Mouse (Mus musculus) ES-E14 (cell line): ENCODE measurements at regions not wholly inside any gene's neighbourhood (a gene's known extent, or its start where the extent isn't known, plus 50 kb on each side); places are given as distances from the start of the nearest gene placed in this dataset.

Source experiments
- DNase-seq: peaks from one replicate; pipeline ENCODE4 v3.0.0-alpha.2; 2013; ENCODE audit warnings: low read depth, low spot score
- H3K27ac ChIP-seq: 2 replicates; pipeline ENCODE4 v1.5.1; 2012; ENCODE audit warnings: low read depth, mild to moderate bottlenecking, low read length, moderate library complexity, mixed read lengths; ENCODE audit not compliant: poor library complexity, insufficient read depth, severe bottlenecking
- H3K36me3 ChIP-seq: 2 replicates; pipeline ENCODE4 v1.6.1; 2012; ENCODE audit warnings: mild to moderate bottlenecking, low read length, moderate library complexity, mixed read lengths; ENCODE audit not compliant: control insufficient read depth, poor library complexity, insufficient read depth, severe bottlenecking
- H3K4me1 ChIP-seq, 2 experiments: fragments of 150-350 bp in 1 of 2; sonication (generic) in 1 of 2; 2 replicates each; pipeline ENCODE4 v1.6.1; 2012; ENCODE audit warnings: low read length in 2 of 2, mild to moderate bottlenecking in 1 of 2, mixed read lengths in 1 of 2; ENCODE audit not compliant: control insufficient read depth in 2 of 2, insufficient read depth in 2 of 2, poor library complexity in 1 of 2
- H3K4me3 ChIP-seq, 2 experiments: fragments of 150-350 bp in 1 of 2; sonication (generic) in 1 of 2; 2 replicates each; pipeline ENCODE4 v1.5.1; 2012; ENCODE audit warnings: low read length in 2 of 2, low read depth in 1 of 2, mild to moderate bottlenecking in 1 of 2, mixed read lengths in 1 of 2; ENCODE audit not compliant: insufficient read depth in 1 of 2, poor library complexity in 1 of 2, severe bottlenecking in 1 of 2
- H3K9ac ChIP-seq: 2 replicates; pipeline ENCODE4 v1.6.1; 2012; ENCODE audit warnings: low read depth, mild to moderate bottlenecking, low read length, mixed read lengths; ENCODE audit not compliant: poor library complexity, insufficient read depth, severe bottlenecking
- H3K9me3 ChIP-seq: fragments of 150-350 bp; sonication (generic); 2 replicates; pipeline ENCODE4 v1.6.1; 2012; ENCODE audit warnings: low read depth, mild to moderate bottlenecking, low read length; ENCODE audit not compliant: control insufficient read depth, insufficient read depth
- CHD2 ChIP-seq: IDR thresholded peaks from 2 replicates; pipeline ENCODE4 v1.6.1; 2014; ENCODE audit warnings: mild to moderate bottlenecking, low read depth, low read length, inconsistent platforms
- HCFC1 ChIP-seq: IDR thresholded peaks from 2 replicates; pipeline ENCODE4 v1.6.1; 2012; ENCODE audit warnings: low read length, inconsistent platforms, borderline replicate concordance; ENCODE audit not compliant: insufficient read depth
- MAFK ChIP-seq: IDR thresholded peaks from 2 replicates; pipeline ENCODE4 v1.6.1; 2014; ENCODE audit warnings: mild to moderate bottlenecking, low read depth, low read length, inconsistent platforms; ENCODE audit not compliant: insufficient read depth
- ZC3H11A ChIP-seq: IDR thresholded peaks from 2 replicates; pipeline ENCODE4 v1.6.1; 2012; ENCODE audit warnings: low read depth, mild to moderate bottlenecking, inconsistent platforms, low read length, borderline replicate concordance
- ZNF384 ChIP-seq: IDR thresholded peaks from 2 replicates; pipeline ENCODE4 v1.6.1; 2012; ENCODE audit warnings: low read depth, low read length, inconsistent platforms
- in situ Hi-C, 2 experiments: fragments of 600-800 bp; cut with MboI; formaldehyde crosslinking; loops; one replicate each; pipeline ENCODE4 v1.15.1; 2025; ENCODE audit warnings: low sequenced_read_pairs in 2 of 2, inconsistent platforms in 1 of 2; ENCODE audit not compliant: unreplicated experiment in 2 of 2

DNA sequence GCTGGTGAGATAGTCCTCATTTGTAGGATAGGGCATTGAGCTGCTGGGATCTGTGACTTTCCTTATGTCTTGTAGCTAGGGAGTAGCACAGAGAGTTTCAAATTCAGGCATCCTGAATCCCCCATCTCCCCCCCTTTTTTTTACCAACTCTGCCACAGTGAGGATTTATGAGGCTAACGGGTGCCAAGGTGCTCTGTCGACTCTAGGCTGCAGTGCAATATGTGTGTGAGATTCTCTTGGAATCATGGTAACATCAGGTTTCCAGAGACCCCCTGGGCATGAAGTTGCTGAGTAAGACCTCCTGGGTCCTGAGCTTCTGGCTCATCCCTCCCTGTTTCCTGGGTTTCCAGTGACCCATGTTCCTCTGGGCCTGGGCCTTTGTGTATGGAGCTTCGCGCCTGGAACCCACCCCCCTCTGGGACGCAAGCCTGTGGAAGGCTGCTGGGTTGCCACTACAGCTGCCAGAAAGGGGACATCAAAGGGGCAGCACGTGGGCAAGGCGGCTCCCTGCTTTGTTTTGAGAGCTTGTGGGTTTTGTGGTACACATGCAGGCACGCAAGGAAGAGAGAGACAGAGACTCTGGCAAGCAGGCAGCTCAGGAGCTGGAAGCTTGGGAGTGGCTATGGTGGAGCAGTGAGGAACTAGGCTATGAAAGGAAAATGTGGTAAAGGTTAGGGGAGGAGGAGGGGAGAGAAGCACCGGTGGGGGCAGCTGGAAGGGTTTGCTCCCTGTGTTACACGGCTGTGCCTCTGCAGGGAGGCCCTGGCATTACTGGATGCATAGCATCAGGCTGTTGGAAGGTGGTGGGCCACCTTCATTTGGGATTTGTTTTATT lies 110.8 kb upstream of the Pja1 start:
- DNase-seq: no peak
- Histone ChIP-seq H3K27ac (no peak overlapping the region), H3K36me3 (no peaks in the 10 kb centered on the region), H3K4me3 (no peak overlapping the region), H3K9me3 (no peaks in the 10 kb centered on the region), H3K9ac (no peak overlapping the region), H3K4me1 (no peaks in the 10 kb centered on the region; a peak in 1 of 4 replicates)
- TF ChIP-seq MAFK (no peak), CHD2 (no peak), ZC3H11A (no peak), ZNF384 (no peak), HCFC1 (no peak)
- in situ Hi-C loops: loop anchor here in 1 of 2 experiments (25.0 kb wide), 1 partner anchor 445 kb away; the partner anchor contains the start of gene Efnb1

DNA sequence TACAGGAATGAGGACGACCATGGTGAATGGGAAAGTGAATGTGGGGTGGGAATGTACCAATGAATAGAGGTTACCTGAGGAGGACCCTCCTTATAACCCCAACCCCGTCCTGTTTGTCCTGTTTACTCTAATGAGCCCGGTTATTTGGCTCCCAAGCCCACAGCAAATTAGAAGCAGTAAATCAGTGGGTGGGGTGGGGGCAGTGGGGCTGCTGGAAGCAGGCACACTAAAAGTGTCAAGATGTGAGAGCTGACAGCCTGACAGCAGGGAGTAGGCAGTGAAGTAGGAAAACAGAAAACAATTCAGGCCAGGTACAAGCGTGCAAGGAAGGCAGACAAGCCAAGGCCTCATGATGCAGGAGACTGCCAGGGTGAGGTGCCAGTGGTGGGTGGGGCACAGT lies 108.1 kb upstream of the Pja1 start:
- H3K9me3 ChIP-seq: no peaks in the 10 kb centered on the region
- no peaks in the 10 kb centered on the region for H3K4me1 ChIP-seq
- H3K9ac ChIP-seq: no peak overlapping the region
- no peak overlapping the region for H3K27ac ChIP-seq
- H3K36me3 ChIP-seq: no peaks in the 10 kb centered on the region
- no peak for TF ChIP-seq MAFK
- TF ChIP-seq ZC3H11A: no peak
- no peak for TF ChIP-seq HCFC1
- TF ChIP-seq ZNF384: no peak
- no peak for TF ChIP-seq CHD2
- no peak overlapping the region for H3K4me3 ChIP-seq
- in situ Hi-C loops: loop anchor here in 1 of 2 experiments (25.0 kb wide), 1 partner anchor 442 kb away; the partner anchor contains the start of gene Efnb1
- DNase-seq: no peak

DNA sequence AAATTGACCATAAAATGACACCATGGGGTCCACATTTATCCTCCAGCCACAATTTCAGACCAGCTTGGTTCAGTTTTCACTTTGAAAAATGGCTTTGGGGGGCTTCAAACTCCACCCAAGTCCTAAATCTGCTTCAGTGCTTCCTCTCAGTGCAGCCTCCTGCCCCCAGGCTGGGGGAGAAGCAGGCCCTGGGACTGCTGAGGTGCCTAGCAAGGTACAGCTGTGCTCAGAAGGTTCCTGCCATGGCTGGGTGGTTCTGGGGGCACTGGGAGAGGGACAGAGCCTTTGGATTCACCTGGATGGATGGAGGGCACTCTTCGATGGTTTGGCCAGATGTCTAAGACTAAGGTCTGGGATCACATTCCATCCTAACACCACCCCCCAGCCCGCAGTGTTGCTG lies 107.7 kb upstream of the Pja1 start:
- TF ChIP-seq ZC3H11A (no peak), HCFC1 (no peak), MAFK (no peak), CHD2 (no peak), ZNF384 (no peak)
- no peak overlapping the region for H3K4me3 ChIP-seq
- H3K9ac ChIP-seq: no peak overlapping the region
- H3K36me3 ChIP-seq: no peaks in the 10 kb centered on the region
- H3K27ac ChIP-seq: no peak overlapping the region
- no peak for DNase-seq
- H3K9me3 ChIP-seq: no peaks in the 10 kb centered on the region
- no peaks in the 10 kb centered on the region for H3K4me1 ChIP-seq
- in situ Hi-C loops: loop anchor here in 1 of 2 experiments (25.0 kb wide), 1 partner anchor 441 kb away; the partner anchor contains the start of gene Efnb1

DNA sequence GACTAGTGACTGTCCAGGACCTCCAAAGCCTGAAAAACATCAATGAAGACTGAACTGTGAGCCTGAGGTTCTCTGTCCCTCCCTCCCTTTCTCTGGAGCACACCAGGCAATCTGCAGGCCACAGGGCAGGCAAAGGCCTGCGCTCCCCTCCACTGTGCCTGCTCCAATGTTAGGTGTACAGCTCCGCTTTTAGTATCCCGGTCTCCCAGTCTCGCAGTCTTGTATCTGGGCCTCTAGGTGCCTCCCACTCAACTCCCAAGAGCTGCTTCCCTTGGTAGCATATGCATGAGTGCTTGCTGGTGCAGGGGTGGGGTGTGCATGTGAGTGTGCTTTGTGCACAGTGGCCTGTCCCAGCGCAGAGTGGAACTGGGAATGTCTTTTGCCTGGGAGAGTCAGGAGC lies 104.0 kb upstream of the Pja1 start:
- no peaks in the 10 kb centered on the region for H3K36me3 ChIP-seq
- no peak overlapping the region for H3K27ac ChIP-seq
- no peak overlapping the region for H3K4me3 ChIP-seq
- H3K9me3 ChIP-seq: no peaks in the 10 kb centered on the region
- no peak for DNase-seq
- H3K9ac ChIP-seq: no peak overlapping the region
- TF ChIP-seq MAFK: no peak
- TF ChIP-seq CHD2: no peak
- TF ChIP-seq ZNF384: no peak
- TF ChIP-seq HCFC1: no peak
- TF ChIP-seq ZC3H11A: no peak
- no peaks in the 10 kb centered on the region for H3K4me1 ChIP-seq
- in situ Hi-C loops: loop anchor here in 1 of 2 experiments (25.0 kb wide), 1 partner anchor 438 kb away; the partner anchor contains the start of gene Efnb1
